Mouse (Mus musculus): ENCODE data around the gene Nes. TPM values are rescaled to one million over a fixed set of nuclear protein-coding genes. Genes with fewer than 3 reads are reported as not detected.
A peak's percentile ranks its signal among the peaks of the same experiment; 100 is the strongest.

Gene Nes
- 10 to 100 TPM in 1 of 2 experiments, 1 to 10 TPM in 1; 9.9 to 11.4 TPM for total RNA-seq (2021)

GRCm38 (mm10) chr3:87970939-87971488 is at the start of gene Nes:
TSS of gene Nes (plus strand) at chr3:87971078.
- DNase-seq (ENCODE audit: extremely low spot score in 1 of 2, low spot score in 2 of 2): peak in 1 of 2 experiments; percentile 90
- intact Hi-C loops (cut with DNase I): loop anchor here (2.0 kb wide), 1 partner anchor 102 kb away; no protein-coding TSS in a partner anchor

- no peak for DNase-seq (ENCODE audit: extremely low spot score in 1 of 2, low spot score in 2 of 2)
- intact Hi-C loops (cut with DNase I): no loop called here
These were observed 45.9 kb upstream of the Nes start for GRCm38 (mm10) chr3:87924996-87925395.

DNA sequence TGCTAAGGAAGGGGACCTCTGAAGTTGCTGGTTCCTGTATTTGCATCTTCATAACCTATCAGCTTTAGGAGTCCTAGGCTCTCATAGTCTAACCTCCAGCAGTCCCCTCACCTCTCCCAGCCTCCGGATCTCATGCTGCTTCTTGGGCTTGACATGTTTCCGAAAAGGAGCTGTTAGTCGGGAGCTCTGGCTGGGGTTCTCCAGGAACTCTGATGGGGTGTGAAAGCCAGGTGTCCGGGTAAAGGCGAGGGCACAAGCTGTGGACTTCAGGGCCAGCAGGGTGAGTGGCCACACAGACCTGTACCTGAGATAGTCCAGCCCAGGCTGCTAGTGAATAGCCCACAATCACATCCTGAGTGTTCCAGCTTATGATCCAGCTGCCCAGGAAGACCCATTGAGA is 43.4 kb upstream of the Nes start:
- DNase-seq (ENCODE audit: extremely low spot score in 1 of 2, low spot score in 2 of 2): no peak
- intact Hi-C loops (cut with DNase I): no loop called here

GRCm38 (mm10) chr3:87929341-87930077 is 41.4 kb upstream of the Nes start:
- intact Hi-C loops (cut with DNase I): no loop called here
- no peak for DNase-seq (ENCODE audit: extremely low spot score in 1 of 2, low spot score in 2 of 2)

GRCm38 (mm10) chr3:87930078-87930795 is 40.6 kb upstream of the Nes start, which contains the start of the genes Isg20l2 and Rrnad1:
TSS of gene Isg20l2 (plus strand) at chr3:87930314.
TSS of gene Rrnad1 (minus strand) at chr3:87930717.
- intact Hi-C loops (cut with DNase I): no loop called here
- peak; percentile 98 for DNase-seq (ENCODE audit: extremely low spot score in 1 of 2, low spot score in 2 of 2)

DNA sequence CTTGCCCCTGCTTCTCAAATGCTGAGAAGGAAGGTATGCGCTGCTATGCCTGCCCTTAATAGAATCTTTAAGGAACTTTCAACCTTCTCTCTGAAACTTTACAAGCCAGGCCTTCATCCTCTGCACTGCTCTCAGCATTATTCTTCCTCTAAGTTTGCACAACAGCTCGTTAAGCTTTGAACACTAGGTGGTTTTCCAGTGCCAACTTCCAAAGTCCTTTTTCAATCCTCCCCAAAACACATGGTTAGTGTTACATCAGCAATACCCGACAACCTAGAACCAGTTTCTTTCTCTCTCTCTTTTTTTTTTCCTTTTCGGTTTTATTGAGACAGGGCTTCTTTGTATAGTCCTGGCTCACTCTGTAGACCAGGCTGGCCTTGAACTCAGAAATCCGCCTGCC is 36.9 kb upstream of the Nes start:
- DNase-seq (ENCODE audit: extremely low spot score in 1 of 2, low spot score in 2 of 2): no peak

GRCm38 (mm10) chr3:87934501-87934900 is 36.4 kb upstream of the Nes start:
- DNase-seq (ENCODE audit: extremely low spot score in 1 of 2, low spot score in 2 of 2): no peak
- intact Hi-C loops (cut with DNase I): loop anchor here (2.0 kb wide), 1 partner anchor 28 kb away; no protein-coding TSS in a partner anchor

More for the DNA sequence above, 36.9 kb upstream of the Nes start:
- intact Hi-C loops (cut with DNase I): loop anchor here (2.0 kb wide), 1 partner anchor 29 kb away; no protein-coding TSS in a partner anchor

GRCm38 (mm10) chr3:87935201-87935600 is 35.7 kb upstream of the Nes start:
- intact Hi-C loops (cut with DNase I): loop anchor here (2.0 kb wide), 1 partner anchor 28 kb away; no protein-coding TSS in a partner anchor

DNA sequence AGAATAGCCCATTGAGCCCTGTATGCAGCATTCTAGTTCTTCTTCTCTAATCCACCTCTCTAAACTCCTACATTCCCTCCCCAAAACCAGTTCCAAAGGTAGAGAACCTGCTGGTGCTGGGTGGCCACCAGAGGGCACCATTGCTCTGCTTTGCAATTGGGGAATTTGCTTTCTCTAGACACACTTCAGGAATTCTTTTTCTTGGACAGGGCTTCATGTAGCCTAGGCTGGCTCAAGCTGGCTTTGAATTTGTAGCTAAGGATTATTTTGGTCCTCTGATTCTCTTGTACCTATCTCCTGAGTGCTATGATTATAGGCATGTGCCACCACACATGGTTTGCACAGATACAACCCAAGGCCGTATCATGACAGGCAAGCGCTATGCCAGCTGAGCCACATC is 35.1 kb upstream of the Nes start:
- intact Hi-C loops (cut with DNase I): loop anchor here (2.0 kb wide), 2 partner anchors 27 to 135 kb away; no protein-coding TSS in a partner anchor
- peak; percentile 67 to 90 for DNase-seq (ENCODE audit: extremely low spot score in 1 of 2, low spot score in 2 of 2)

More at GRCm38 (mm10) chr3:87935201-87935600, 35.7 kb upstream of the Nes start:
- DNase-seq (ENCODE audit: extremely low spot score in 1 of 2, low spot score in 2 of 2): no peak

DNA sequence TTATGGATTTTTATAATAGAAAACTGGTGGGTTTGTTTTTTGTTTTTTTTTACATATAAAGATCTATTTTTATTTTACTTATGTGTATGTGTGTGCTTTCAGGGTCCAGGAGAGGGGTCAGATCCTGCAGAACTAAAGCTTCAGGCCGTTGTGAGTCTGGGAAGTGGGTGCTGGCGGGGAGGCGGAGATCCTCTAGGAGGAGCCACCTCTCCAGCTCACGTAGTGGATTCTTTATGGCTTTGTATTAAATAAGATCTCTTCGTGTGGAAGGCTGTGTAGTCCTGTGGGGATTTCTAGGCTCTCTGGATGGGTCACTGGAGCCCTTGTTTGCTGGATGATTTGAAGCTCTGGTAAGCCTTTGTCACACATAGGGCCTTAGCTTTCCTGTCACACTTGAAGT is 30.3 kb upstream of the Nes start:
- no peak for DNase-seq (ENCODE audit: extremely low spot score in 1 of 2, low spot score in 2 of 2)
- intact Hi-C loops (cut with DNase I): no loop called here

GRCm38 (mm10) chr3:87942471-87942870 is 28.4 kb upstream of the Nes start:
- DNase-seq (ENCODE audit: extremely low spot score in 1 of 2, low spot score in 2 of 2): no peak
- intact Hi-C loops (cut with DNase I): no loop called here

- intact Hi-C loops (cut with DNase I): no loop called here
- no peak for DNase-seq (ENCODE audit: extremely low spot score in 1 of 2, low spot score in 2 of 2)
These were observed 27.3 kb upstream of the Nes start for GRCm38 (mm10) chr3:87943586-87943985.

GRCm38 (mm10) chr3:87944838-87945600 is 25.9 kb upstream of the Nes start:
- intact Hi-C loops (cut with DNase I): no loop called here
- DNase-seq (ENCODE audit: extremely low spot score in 1 of 2, low spot score in 2 of 2): peak in 1 of 2 experiments; percentile 51

DNA sequence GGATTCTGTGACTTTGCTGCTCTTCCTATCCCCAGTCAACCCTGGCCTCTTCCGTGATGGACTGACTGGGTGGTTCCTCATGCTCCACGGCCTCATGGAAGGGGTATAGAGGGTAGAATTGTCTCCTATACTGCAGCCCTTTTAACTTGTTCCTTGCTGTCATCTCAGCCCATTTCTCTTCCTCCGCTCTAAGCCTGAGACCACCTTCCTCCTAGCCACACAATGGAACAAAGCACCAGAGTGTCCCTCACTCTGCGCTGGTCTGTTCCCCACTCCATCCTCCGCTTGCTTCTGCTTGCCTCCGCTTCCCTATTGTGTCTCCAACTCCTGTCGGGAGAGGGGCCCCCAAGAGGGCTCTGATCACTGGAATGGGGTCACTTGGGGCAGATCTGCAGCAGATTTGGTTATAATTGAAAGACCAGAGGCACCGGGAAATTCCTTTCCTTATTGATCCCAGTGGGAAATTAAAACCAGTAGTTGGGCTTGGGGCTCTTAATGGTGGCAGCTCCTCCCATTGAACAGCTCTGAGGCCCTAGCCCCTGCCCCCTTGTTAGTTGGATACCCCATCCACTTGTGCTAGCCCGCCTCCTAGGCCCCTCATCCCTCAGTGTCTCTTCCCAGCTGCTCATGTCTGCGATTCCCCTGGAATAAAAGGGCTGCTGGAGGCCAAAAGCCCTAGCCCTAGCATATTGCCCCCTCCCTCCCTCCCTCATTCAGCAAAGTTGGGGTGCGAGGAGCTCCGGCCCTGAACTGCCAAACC is 24.9 kb upstream of the Nes start:
- intact Hi-C loops (cut with DNase I): no loop called here
- DNase-seq (ENCODE audit: extremely low spot score in 1 of 2, low spot score in 2 of 2): no peak

DNA sequence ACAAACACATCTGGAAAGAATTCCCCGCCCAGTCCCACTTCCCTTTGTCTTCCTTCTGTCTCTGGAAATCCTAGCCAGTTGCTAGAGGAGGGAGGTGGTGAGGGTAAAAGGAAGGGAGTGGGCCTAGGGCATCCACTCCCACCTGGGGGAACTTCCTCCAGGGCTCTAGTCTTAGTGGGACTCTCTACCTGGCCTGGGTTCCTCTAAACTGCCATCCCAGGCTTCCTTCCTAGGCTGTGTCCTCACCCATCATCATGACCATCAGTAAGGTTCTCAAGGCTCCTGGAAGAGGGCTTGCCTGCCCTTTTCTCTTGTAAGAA is 24.4 kb upstream of the Nes start:
- no peak for DNase-seq (ENCODE audit: extremely low spot score in 1 of 2, low spot score in 2 of 2)
- intact Hi-C loops (cut with DNase I): no loop called here

- intact Hi-C loops (cut with DNase I): no loop called here
- DNase-seq (ENCODE audit: extremely low spot score in 1 of 2, low spot score in 2 of 2): no peak
These were observed 23.6 kb upstream of the Nes start for GRCm38 (mm10) chr3:87947056-87947810.

DNA sequence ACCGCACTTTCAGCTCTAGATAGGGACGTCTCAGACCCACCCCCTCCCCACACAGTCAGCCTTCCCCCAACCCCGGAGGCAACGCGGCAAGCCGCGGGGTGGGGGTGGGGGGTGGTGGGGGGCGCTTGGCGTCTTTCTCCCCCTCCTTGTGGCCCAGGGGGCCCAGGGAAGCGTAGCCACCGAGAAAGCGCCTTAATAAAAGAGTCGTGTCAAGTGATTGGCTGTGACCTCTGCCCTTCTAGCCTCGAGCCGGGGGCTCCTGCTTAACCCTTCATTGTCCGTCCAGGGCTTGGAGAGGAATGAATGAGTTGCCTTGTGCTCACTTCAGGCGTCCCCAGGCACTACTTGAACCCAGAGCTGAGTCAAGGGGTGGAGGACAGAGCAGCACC is 23.1 kb upstream of the Nes start:
- intact Hi-C loops (cut with DNase I): no loop called here

More for the DNA sequence above, 23.1 kb upstream of the Nes start:
- DNase-seq (ENCODE audit: extremely low spot score in 1 of 2, low spot score in 2 of 2): no peak

All from left cerebral cortex, postnatal 10 days (tissue).